Mouse (Mus musculus) ES-E14 (cell line): Measurements from ENCODE around the gene Frzb. TPM values are rescaled to one million over a fixed set of nuclear protein-coding genes. Genes with fewer than 3 reads are reported as not detected.
A peak's percentile ranks its signal among the peaks of the same experiment; 100 is the strongest.

ENCODE experiments used
- DNase-seq: peaks from one replicate; pipeline ENCODE4 v3.0.0-alpha.2; 2013; ENCODE audit warnings: low read depth, low spot score
- H3K27ac ChIP-seq: 2 replicates; pipeline ENCODE4 v1.5.1; 2012; ENCODE audit warnings: low read depth, mild to moderate bottlenecking, low read length, moderate library complexity, mixed read lengths; ENCODE audit not compliant: poor library complexity, insufficient read depth, severe bottlenecking
- H3K36me3 ChIP-seq: 2 replicates; pipeline ENCODE4 v1.6.1; 2012; ENCODE audit warnings: mild to moderate bottlenecking, low read length, moderate library complexity, mixed read lengths; ENCODE audit not compliant: control insufficient read depth, poor library complexity, insufficient read depth, severe bottlenecking
- H3K4me1 ChIP-seq, 2 experiments: fragments of 150-350 bp in 1 of 2; sonication (generic) in 1 of 2; 2 replicates each; pipeline ENCODE4 v1.6.1; 2012; ENCODE audit warnings: low read length in 2 of 2, mild to moderate bottlenecking in 1 of 2, mixed read lengths in 1 of 2; ENCODE audit not compliant: control insufficient read depth in 2 of 2, insufficient read depth in 2 of 2, poor library complexity in 1 of 2
- H3K4me3 ChIP-seq, 2 experiments: fragments of 150-350 bp in 1 of 2; sonication (generic) in 1 of 2; 2 replicates each; pipeline ENCODE4 v1.5.1; 2012; ENCODE audit warnings: low read length in 2 of 2, low read depth in 1 of 2, mild to moderate bottlenecking in 1 of 2, mixed read lengths in 1 of 2; ENCODE audit not compliant: insufficient read depth in 1 of 2, poor library complexity in 1 of 2, severe bottlenecking in 1 of 2
- H3K9ac ChIP-seq: 2 replicates; pipeline ENCODE4 v1.6.1; 2012; ENCODE audit warnings: low read depth, mild to moderate bottlenecking, low read length, mixed read lengths; ENCODE audit not compliant: poor library complexity, insufficient read depth, severe bottlenecking
- H3K9me3 ChIP-seq: fragments of 150-350 bp; sonication (generic); 2 replicates; pipeline ENCODE4 v1.6.1; 2012; ENCODE audit warnings: low read depth, mild to moderate bottlenecking, low read length; ENCODE audit not compliant: control insufficient read depth, insufficient read depth
- CHD2 ChIP-seq: IDR thresholded peaks from 2 replicates; pipeline ENCODE4 v1.6.1; 2014; ENCODE audit warnings: mild to moderate bottlenecking, low read depth, low read length, inconsistent platforms
- HCFC1 ChIP-seq: IDR thresholded peaks from 2 replicates; pipeline ENCODE4 v1.6.1; 2012; ENCODE audit warnings: low read length, inconsistent platforms, borderline replicate concordance; ENCODE audit not compliant: insufficient read depth
- MAFK ChIP-seq: IDR thresholded peaks from 2 replicates; pipeline ENCODE4 v1.6.1; 2014; ENCODE audit warnings: mild to moderate bottlenecking, low read depth, low read length, inconsistent platforms; ENCODE audit not compliant: insufficient read depth
- ZC3H11A ChIP-seq: IDR thresholded peaks from 2 replicates; pipeline ENCODE4 v1.6.1; 2012; ENCODE audit warnings: low read depth, mild to moderate bottlenecking, inconsistent platforms, low read length, borderline replicate concordance
- ZNF384 ChIP-seq: IDR thresholded peaks from 2 replicates; pipeline ENCODE4 v1.6.1; 2012; ENCODE audit warnings: low read depth, low read length, inconsistent platforms
- in situ Hi-C, 2 experiments: fragments of 600-800 bp; cut with MboI; formaldehyde crosslinking; loops; one replicate each; pipeline ENCODE4 v1.15.1; 2025; ENCODE audit warnings: low sequenced_read_pairs in 2 of 2, inconsistent platforms in 1 of 2; ENCODE audit not compliant: unreplicated experiment in 2 of 2
- total RNA-seq: library from RNA; depleted of rRNA; stranded (reverse); fragments of 300-350 nt; gene quantifications from 2 replicates; pipeline ENCODE4 v1.2.3, GENCODE M21; 2012

Frzb gene
- total RNA-seq, 1 experiment = 0.98 TPM

DNA sequence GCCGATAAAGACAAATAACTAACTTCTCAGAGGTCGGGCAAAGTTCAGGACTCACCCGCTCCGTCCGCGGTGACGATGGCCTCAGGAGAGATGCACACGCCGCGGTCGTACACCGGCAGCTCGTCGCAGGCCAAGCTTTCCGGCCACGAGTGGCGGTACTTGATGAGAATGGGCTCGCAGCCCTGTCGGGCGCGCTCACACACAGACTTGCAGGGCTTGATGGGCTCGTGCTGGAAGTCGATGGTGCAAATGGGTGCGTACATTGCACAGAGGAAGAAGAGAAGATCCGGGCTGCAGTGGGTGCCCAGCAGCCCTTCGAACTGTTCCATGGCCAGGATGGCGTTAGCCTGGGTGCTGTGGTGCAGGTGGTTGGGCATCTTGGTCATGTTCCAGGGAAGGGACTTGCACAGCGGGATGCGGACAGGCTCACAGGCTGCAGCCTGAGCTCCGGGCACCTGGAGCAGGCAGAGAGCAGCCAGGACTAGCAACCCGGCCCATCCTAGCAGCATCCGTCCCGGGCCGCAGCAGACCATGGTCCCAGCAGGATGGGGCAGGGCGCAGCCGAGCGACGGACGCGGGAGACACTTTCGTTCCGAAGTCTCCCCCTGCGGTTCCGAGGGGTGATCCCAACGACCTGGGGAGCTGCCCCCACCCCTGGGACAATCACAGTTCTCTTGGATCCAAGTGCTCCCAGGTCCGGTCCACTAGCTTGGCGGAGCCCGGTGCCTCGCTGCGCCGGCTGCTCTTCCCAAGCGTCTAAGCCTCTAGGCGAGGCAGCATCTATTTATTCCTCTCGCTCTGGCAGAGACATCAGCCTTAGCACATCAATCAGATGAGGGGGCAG lies 895 bp downstream of the Frzb start:
- TF ChIP-seq HCFC1 (no peak), CHD2 (no peak), ZC3H11A (no peak), MAFK (no peak), ZNF384 (no peak)
- H3K9ac ChIP-seq = no peak overlapping the region

GRCm38 (mm10) chr2:80445926-80446307 lies 1.5 kb downstream of the Frzb start:
- peak overlapping the region; percentile 58 to 60; a peak in 2 of 4 replicates for H3K4me3 ChIP-seq
- DNase-seq = no peak
- H3K27ac ChIP-seq = no peak overlapping the region
- in situ Hi-C loops = no loop called here
- H3K9ac ChIP-seq = no peak overlapping the region
- no peaks in the 10 kb centered on the region for H3K36me3 ChIP-seq
- H3K4me1 ChIP-seq = peaks cover 0 to 2% of the 10 kb centered on the region in 2 experiments; a peak in 1 of 4 replicates
- TF ChIP-seq HCFC1 (no peak), ZC3H11A (no peak)
- no peaks in the 10 kb centered on the region for H3K9me3 ChIP-seq

More for the DNA sequence above, 895 bp downstream of the Frzb start:
- H3K9me3 ChIP-seq = no peaks in the 10 kb centered on the region
- in situ Hi-C loops = no loop called here
- H3K36me3 ChIP-seq = no peaks in the 10 kb centered on the region
- no peak overlapping the region for H3K27ac ChIP-seq
- peak overlapping the region; percentile 58 to 60 for H3K4me3 ChIP-seq
- peaks cover 0 to 2% of the 10 kb centered on the region in 2 experiments; a peak in 1 of 4 replicates for H3K4me1 ChIP-seq
- peak; percentile 20 for DNase-seq

- H3K9me3 ChIP-seq = no peaks in the 10 kb centered on the region
- in situ Hi-C loops = no loop called here
- no peak overlapping the region for H3K27ac ChIP-seq
- no peak overlapping the region for H3K4me3 ChIP-seq
- TF ChIP-seq MAFK = no peak
- TF ChIP-seq HCFC1 = no peak
- no peak for TF ChIP-seq ZC3H11A
- TF ChIP-seq ZNF384 = no peak
- TF ChIP-seq CHD2 = no peak
- H3K9ac ChIP-seq = no peak overlapping the region
- no peaks in the 10 kb centered on the region for H3K36me3 ChIP-seq
- DNase-seq = no peak
- peaks cover 0 to 2% of the 10 kb centered on the region in 2 experiments; a peak in 1 of 4 replicates for H3K4me1 ChIP-seq
These were observed 1.9 kb downstream of the Frzb start for GRCm38 (mm10) chr2:80445491-80445890.

GRCm38 (mm10) chr2:80444418-80445365 lies 2.7 kb downstream of the Frzb start:
- H3K36me3 ChIP-seq = no peaks in the 10 kb centered on the region
- TF ChIP-seq HCFC1 = no peak
- no peak for TF ChIP-seq CHD2
- no peak for TF ChIP-seq ZNF384
- TF ChIP-seq ZC3H11A = no peak
- TF ChIP-seq MAFK = no peak
- H3K9ac ChIP-seq = no peak overlapping the region
- H3K4me3 ChIP-seq = no peak overlapping the region
- in situ Hi-C loops = no loop called here
- H3K9me3 ChIP-seq = no peaks in the 10 kb centered on the region
- H3K4me1 ChIP-seq = peaks cover 0 to 2% of the 10 kb centered on the region in 2 experiments; a peak in 1 of 4 replicates
- H3K27ac ChIP-seq = no peak overlapping the region
- no peak for DNase-seq
